Comparison of ENCODE assay signal across 10 mouse cellular contexts in the genomic region with DNA sequence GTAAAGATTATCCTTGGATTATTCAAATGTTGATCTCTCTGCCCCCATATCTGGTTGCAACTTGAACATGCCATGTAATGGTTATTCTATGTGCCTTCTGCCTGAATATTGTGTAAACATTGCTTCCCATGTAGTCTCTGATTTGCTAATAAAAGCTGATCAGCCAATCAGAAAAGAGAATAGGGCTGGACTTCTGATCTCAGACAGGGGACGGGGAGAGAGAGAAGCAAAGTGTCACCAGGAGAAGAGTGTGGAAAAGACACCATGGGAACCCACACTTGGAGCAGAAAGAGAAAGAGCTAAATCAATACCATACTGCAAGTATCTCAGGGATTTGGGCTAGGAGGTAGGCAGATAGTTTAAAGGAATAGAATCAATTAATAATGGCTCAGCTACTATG. TPM values are rescaled to one million over a fixed set of nuclear protein-coding genes. Genes with fewer than 3 reads are reported as not detected.
DNase-seq lines count a peak whose midpoint lies in the region; ATAC-seq and TF ChIP-seq lines count a peak whose summit lies in the region.
"Had no signal": no experiment of that assay in that cellular context is flagged by ENCODE, and none has a peak within 500 bp of the region (broad histone marks: within the 10 kb centered on the region; RNA-seq: fewer than 3 reads in every experiment).

Dnah7b (plus strand) TSS at position 301 of the 400 bp plus-strand sequence.

- WGBS in heart, embryonic 12.5 days, result 44% methylated on average over 1 of the region's 1 CpGs
- WGBS in hindbrain, embryonic 10.5 days, result 42% methylated on average over 1 of the region's 1 CpGs
- WGBS in midbrain, embryonic 10.5 days, result 43% methylated on average over 1 of the region's 1 CpGs

- H3K36me3 ChIP-seq in heart, embryonic 12.5 days, result no peaks in the 10 kb centered on the region
- H3K36me3 ChIP-seq in hindbrain, embryonic 10.5 days, result no peaks in the 10 kb centered on the region
- no peaks in the 10 kb centered on the region for H3K36me3 ChIP-seq in midbrain, embryonic 10.5 days

- no peaks in the 10 kb centered on the region for H3K9me3 ChIP-seq in heart, embryonic 12.5 days (replicated peaks)
- no peaks in the 10 kb centered on the region for H3K9me3 ChIP-seq in hindbrain, embryonic 10.5 days
- H3K9me3 ChIP-seq in midbrain, embryonic 10.5 days (replicated peaks), result no peaks in the 10 kb centered on the region

- H3K4me1 ChIP-seq in heart, embryonic 12.5 days (replicated peaks), result no peaks in the 10 kb centered on the region
- peaks cover 10% of the 10 kb centered on the region; the same call in 1 of the 2 replicates for H3K4me1 ChIP-seq in hindbrain, embryonic 10.5 days (replicated peaks)
- peaks cover 14% of the 10 kb centered on the region for H3K4me1 ChIP-seq in midbrain, embryonic 10.5 days

- no peak; the same call in 1 of the 2 replicates for ATAC-seq in heart, embryonic 12.5 days (ENCODE audit: insufficient number of reproducible peaks, low FRiP score)
- ATAC-seq in inflammation-experienced regulatory T-cells, adult 6 months, result no peak

- TF ChIP-seq CTCF in brain, embryonic 14.5 days (IDR thresholded peaks at IDR 0.05; ENCODE audit: borderline replicate concordance, extremely low read depth, insufficient read depth, insufficient read length), result no peak

- peak within 1 kb of the TSS; percentile 81 for H3K4me2 ChIP-seq in heart, embryonic 12.5 days

- H3K9ac ChIP-seq in heart, embryonic 12.5 days, result peak within 1 kb of the TSS; percentile 77

- TF ChIP-seq POLR2A in brain, embryonic 14.5 days (IDR thresholded peaks at IDR 0.05; ENCODE audit: borderline replicate concordance, extremely low read depth, insufficient read depth, insufficient read length, poor library complexity, severe bottlenecking), result no peak

- no peaks in the 10 kb centered on the region for H3K27me3 ChIP-seq in heart, embryonic 12.5 days (replicated peaks)
- no peaks in the 10 kb centered on the region for H3K27me3 ChIP-seq in hindbrain, embryonic 10.5 days (ENCODE audit: insufficient read depth, poor library complexity, severe bottlenecking)
- H3K27me3 ChIP-seq in midbrain, embryonic 10.5 days (ENCODE audit: low read depth, poor library complexity, severe bottlenecking), result no peaks in the 10 kb centered on the region
- H3K27me3 ChIP-seq: CH12.LX had no signal

- no peak for DNase-seq in heart, adult 18-20 months
- no peak for DNase-seq in brain, embryonic 14.5 days (ENCODE audit: low read depth)
- DNase-seq in hindbrain, embryonic 10.5 days (ENCODE audit: low spot score), result no peak
- DNase-seq in midbrain, embryonic 10.5 days (ENCODE audit: low spot score), result no peak
- DNase-seq in ovary, postnatal 36 days (ENCODE audit: low spot score), result no peak
- DNase-seq in cerebellum, adult 11 months, result no peak
- DNase-seq: thymus, postnatal 14 days had no signal

- H3K27ac ChIP-seq in heart, embryonic 12.5 days (ENCODE audit: poor library complexity, severe bottlenecking), result peak within 1 kb of the TSS; percentile 80
- H3K27ac ChIP-seq in hindbrain, embryonic 10.5 days, result peak within 1 kb of the TSS; percentile 96
- peak within 1 kb of the TSS; percentile 96 for H3K27ac ChIP-seq in midbrain, embryonic 10.5 days (replicated peaks)

- peak within 1 kb of the TSS; percentile 58 for H3K4me3 ChIP-seq in heart, embryonic 12.5 days
- peak within 1 kb of the TSS; percentile 68 for H3K4me3 ChIP-seq in hindbrain, embryonic 10.5 days
- H3K4me3 ChIP-seq in midbrain, embryonic 10.5 days, result peak within 1 kb of the TSS; percentile 66

RNA-seq across cellular contexts. Expression of gene Dnah7b, which starts in this region (rescaled TPM):
- 2.3 and 2.6 TPM in 2 replicates for polyA plus RNA-seq in heart, embryonic 12.5 days (2016; fragmentation: Nextera tagmentation; extraction: Ambion mirVana)
- total RNA-seq in heart, adult 18-20 months (2021), result 1 to 10 TPM in 1 of 2 experiments, under 1 TPM in 1; 0.65 to 1.4 TPM
- polyA plus RNA-seq in brain, embryonic 14.5 days (2012; rRNA removed), result 10.1 and 13.3 TPM in 2 replicates
- 2.3 TPM in 2 replicates for polyA plus RNA-seq in hindbrain, embryonic 10.5 days (2016; fragmentation: Nextera tagmentation; extraction: Ambion mirVana)
- polyA plus RNA-seq in midbrain, embryonic 10.5 days (2016; fragmentation: Nextera tagmentation; extraction: Ambion mirVana), result 1.9 and 2.2 TPM in 2 replicates
- 1 to 10 TPM in 2 of 3 experiments, not detected in 1; 1.2 to 2.9 TPM for polyA plus RNA-seq in inflammation-experienced regulatory T-cells, adult 6 months (2017; shearing (Covaris generic))
- total RNA-seq: CH12.LX had no signal
